Comparison of ENCODE assay signal across 11 mouse cellular contexts in the genomic region with DNA sequence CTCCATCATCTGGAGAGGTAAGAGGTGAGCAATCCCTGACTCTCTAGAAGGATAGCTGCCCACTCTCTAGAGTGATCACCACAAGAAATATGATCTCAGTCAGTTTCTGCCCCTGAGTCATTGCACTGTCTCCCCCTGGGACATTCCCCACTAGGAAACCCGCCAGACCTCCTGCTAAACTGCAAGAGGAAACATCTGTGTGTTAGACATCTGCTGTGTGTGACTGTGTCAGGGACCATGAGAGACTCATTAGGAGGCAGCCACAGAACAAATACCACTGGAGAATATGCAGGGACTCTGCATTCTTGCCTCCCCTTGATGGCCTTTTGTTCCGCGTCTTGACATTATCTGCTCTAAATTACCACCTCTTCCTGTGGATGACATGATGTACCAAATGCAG. TPM values are rescaled to one million over a fixed set of nuclear protein-coding genes. Genes with fewer than 3 reads are reported as not detected.
DNase-seq lines count a peak whose midpoint lies in the region; ATAC-seq and TF ChIP-seq lines count a peak whose summit lies in the region.
"Had no signal": no experiment of that assay in that cellular context is flagged by ENCODE, and none has a peak within 500 bp of the region (broad histone marks: within the 10 kb centered on the region; RNA-seq: fewer than 3 reads in every experiment).

No protein-coding gene starts in this region.

- H3K4me2 ChIP-seq in lung, embryonic 14.5 days = no peak overlapping the region
- H3K4me2 ChIP-seq in embryonic facial prominence, embryonic 11.5 days (ENCODE audit: low read depth, low read length) = no peak overlapping the region
- H3K4me2 ChIP-seq in heart, embryonic 13.5 days = no peak overlapping the region
- H3K4me2 ChIP-seq: hindbrain, embryonic 15.5 days; midbrain, embryonic 11.5 days had no signal

- no peaks in the 10 kb centered on the region for H3K9me3 ChIP-seq in lung, embryonic 14.5 days (ENCODE audit: low read depth, low read length)
- no peaks in the 10 kb centered on the region for H3K9me3 ChIP-seq in embryonic facial prominence, embryonic 11.5 days (replicated peaks; ENCODE audit: control insufficient read depth, low read length)
- no peaks in the 10 kb centered on the region for H3K9me3 ChIP-seq in heart, embryonic 13.5 days
- H3K9me3 ChIP-seq: hindbrain, embryonic 15.5 days had no signal

- no peak for ATAC-seq in lung, embryonic 14.5 days (ENCODE audit: insufficient read depth)
- no peak for ATAC-seq in embryonic facial prominence, embryonic 11.5 days (replicated peaks; ENCODE audit: insufficient number of reproducible peaks, low FRiP score, low TSS enrichment, low read depth)
- ATAC-seq in heart, embryonic 13.5 days (ENCODE audit: extremely low read depth, insufficient number of reproducible peaks, low FRiP score, low TSS enrichment) = no peak

- H3K36me3 ChIP-seq in lung, embryonic 14.5 days (ENCODE audit: insufficient read depth) = no peaks in the 10 kb centered on the region
- no peaks in the 10 kb centered on the region for H3K36me3 ChIP-seq in embryonic facial prominence, embryonic 11.5 days (replicated peaks; ENCODE audit: control insufficient read depth, insufficient read depth, low read depth, low read length)
- no peaks in the 10 kb centered on the region for H3K36me3 ChIP-seq in heart, embryonic 13.5 days
- H3K36me3 ChIP-seq: hindbrain, embryonic 15.5 days had no signal

- no peak for TF ChIP-seq CTCF in lung, embryonic 14.5 days (IDR thresholded peaks at IDR 0.05; ENCODE audit: low read depth)

- H3K4me1 ChIP-seq in lung, embryonic 14.5 days (ENCODE audit: insufficient read depth) = no peaks in the 10 kb centered on the region
- H3K4me1 ChIP-seq in embryonic facial prominence, embryonic 11.5 days (ENCODE audit: control insufficient read depth, insufficient read depth, low read length) = no peaks in the 10 kb centered on the region
- H3K4me1 ChIP-seq in heart, embryonic 13.5 days = no peaks in the 10 kb centered on the region
- H3K4me1 ChIP-seq: hindbrain, embryonic 15.5 days had no signal

- peak; percentile 9 for DNase-seq in lung, embryonic 14.5 days
- DNase-seq in lung, adult 18-20 months = no peak
- peak; percentile 38 for DNase-seq in embryonic facial prominence, embryonic 11.5 days (ENCODE audit: low spot score)
- no peak for DNase-seq in urinary bladder, postnatal 4 days (ENCODE audit: low spot score in 2 of 2)
- no peak for DNase-seq in testis, postnatal 14 days (ENCODE audit: low spot score)
- DNase-seq in adrenal gland, postnatal 36 days = no peak

- WGBS in lung, embryonic 14.5 days = 63% methylated on average over 3 of the region's 3 CpGs
- 41% methylated on average over 3 of the region's 3 CpGs for WGBS in embryonic facial prominence, embryonic 11.5 days
- WGBS in heart, embryonic 13.5 days = 45% methylated on average over 3 of the region's 3 CpGs

- H3K27me3 ChIP-seq in lung, embryonic 14.5 days (ENCODE audit: insufficient read depth, low read length) = no peaks in the 10 kb centered on the region
- H3K27me3 ChIP-seq in embryonic facial prominence, embryonic 11.5 days (ENCODE audit: control insufficient read depth, insufficient read depth, low read length) = no peaks in the 10 kb centered on the region
- H3K27me3 ChIP-seq in heart, embryonic 13.5 days (replicated peaks) = no peaks in the 10 kb centered on the region
- H3K27me3 ChIP-seq: hindbrain, embryonic 15.5 days had no signal

- H3K27ac ChIP-seq in lung, embryonic 14.5 days (ENCODE audit: low read depth) = no peak overlapping the region
- H3K27ac ChIP-seq in embryonic facial prominence, embryonic 11.5 days (replicated peaks; ENCODE audit: low read depth, low read length) = no peak overlapping the region
- 0 out of 2 replicates have a peak overlapping the region, but pooled peaks have one; percentile 15 for H3K27ac ChIP-seq in heart, embryonic 13.5 days (replicated peaks)
- H3K27ac ChIP-seq: hindbrain, embryonic 15.5 days had no signal

- H3K9ac ChIP-seq in lung, embryonic 14.5 days = no peak overlapping the region
- H3K9ac ChIP-seq in embryonic facial prominence, embryonic 11.5 days (replicated peaks; ENCODE audit: low read length) = no peak overlapping the region
- H3K9ac ChIP-seq in heart, embryonic 13.5 days = no peak overlapping the region
- H3K9ac ChIP-seq: hindbrain, embryonic 15.5 days had no signal

- no peak overlapping the region for H3K4me3 ChIP-seq in lung, embryonic 14.5 days (ENCODE audit: low read depth, low read length)
- no peak overlapping the region for H3K4me3 ChIP-seq in embryonic facial prominence, embryonic 11.5 days (ENCODE audit: low read depth, low read length)
- H3K4me3 ChIP-seq in heart, embryonic 13.5 days = no peak overlapping the region
- H3K4me3 ChIP-seq: hindbrain, embryonic 15.5 days had no signal

RNA-seq across cellular contexts. Expression of a gene that starts 7.5 kb away (rescaled TPM):
- polyA plus RNA-seq in lung, embryonic 14.5 days (2014; fragmentation: Nextera tagmentation; extraction: Ambion mirVana) = 4.9 and 5.3 TPM in 2 replicates
- 5.4 and 7.1 TPM in 2 replicates for polyA plus RNA-seq in embryonic facial prominence, embryonic 11.5 days (2014; fragmentation: Nextera tagmentation; extraction: Ambion mirVana)
- 1.2 and 1.3 TPM in 2 replicates for polyA plus RNA-seq in heart, embryonic 13.5 days (2015; fragmentation: Nextera tagmentation; extraction: Ambion mirVana)
- 1 to 10 TPM; 2.5 to 2.6 TPM for total RNA-seq in adrenal gland, postnatal 36 days (2021)

RNA-seq across cellular contexts. Expression of a gene that starts 10.3 kb away (rescaled TPM):
- polyA plus RNA-seq in lung, embryonic 14.5 days (2014; fragmentation: Nextera tagmentation; extraction: Ambion mirVana) = 1.8 and 2.0 TPM in 2 replicates
- polyA plus RNA-seq in embryonic facial prominence, embryonic 11.5 days (2014; fragmentation: Nextera tagmentation; extraction: Ambion mirVana) = 1.3 and 1.5 TPM in 2 replicates
- polyA plus RNA-seq in heart, embryonic 13.5 days (2015; fragmentation: Nextera tagmentation; extraction: Ambion mirVana) = 0.68 and 1.1 TPM in 2 replicates
- 1 to 10 TPM; 2.2 to 3.7 TPM for total RNA-seq in adrenal gland, postnatal 36 days (2021)

RNA-seq across cellular contexts. Expression of a gene that starts 24.9 kb away (rescaled TPM):
- 14.6 and 15.1 TPM in 2 replicates for polyA plus RNA-seq in lung, embryonic 14.5 days (2014; fragmentation: Nextera tagmentation; extraction: Ambion mirVana)
- polyA plus RNA-seq in embryonic facial prominence, embryonic 11.5 days (2014; fragmentation: Nextera tagmentation; extraction: Ambion mirVana) = 19.3 and 19.6 TPM in 2 replicates
- polyA plus RNA-seq in heart, embryonic 13.5 days (2015; fragmentation: Nextera tagmentation; extraction: Ambion mirVana) = 7.0 TPM in 2 replicates
- 10 to 100 TPM; 16.4 to 19.9 TPM for total RNA-seq in adrenal gland, postnatal 36 days (2021)

RNA-seq across cellular contexts. Expression of a gene that starts 48.8 kb away (rescaled TPM):
- polyA plus RNA-seq in lung, embryonic 14.5 days (2014; fragmentation: Nextera tagmentation; extraction: Ambion mirVana) = not detected in 2 replicates
- not detected in 2 replicates for polyA plus RNA-seq in embryonic facial prominence, embryonic 11.5 days (2014; fragmentation: Nextera tagmentation; extraction: Ambion mirVana)
- polyA plus RNA-seq in heart, embryonic 13.5 days (2015; fragmentation: Nextera tagmentation; extraction: Ambion mirVana) = not detected in 2 replicates
- total RNA-seq in adrenal gland, postnatal 36 days (2021) = not detected
- total RNA-seq: left cerebral cortex, postnatal 36 days had no signal
- polyA plus RNA-seq: cortical plate, adult 2 months; midbrain, embryonic 11.5 days had no signal

RNA-seq across cellular contexts. Expression of a gene that starts 52.4 kb away (rescaled TPM):
- polyA plus RNA-seq in lung, embryonic 14.5 days (2014; fragmentation: Nextera tagmentation; extraction: Ambion mirVana) = 0.23 and 0.33 TPM in 2 replicates
- 0.14 and 0.67 TPM in 2 replicates for polyA plus RNA-seq in embryonic facial prominence, embryonic 11.5 days (2014; fragmentation: Nextera tagmentation; extraction: Ambion mirVana)
- not detected in 2 replicates for polyA plus RNA-seq in heart, embryonic 13.5 days (2015; fragmentation: Nextera tagmentation; extraction: Ambion mirVana)
- total RNA-seq in adrenal gland, postnatal 36 days (2021) = under 1 TPM in 1 of 2 experiments, not detected in 1; 0.26 TPM

Comparison
In these comparisons a context has a peak if more than half of its experiments do, and no peak if none do; other contexts are left out.
1. DNase-seq: peak in lung, embryonic 14.5 days (single experiment) and embryonic facial prominence, embryonic 11.5 days (single experiment); none in lung, adult 18-20 months (0 of 2), urinary bladder, postnatal 4 days (0 of 2), testis, postnatal 14 days (single experiment) and adrenal gland, postnatal 36 days (0 of 2).